Mouse (Mus musculus) large intestine, adult 2 months (tissue): ENCODE measurements around the gene Six3. TPM values are rescaled to one million over a fixed set of nuclear protein-coding genes. Genes with fewer than 3 reads are reported as not detected.

ENCODE experiments used
- DNase-seq: peaks from one replicate; pipeline ENCODE4 v3.0.0-alpha.2; 2012; ENCODE audit warnings: low read depth, low spot score
- WGBS: fragments of 180-500 bp; shearing (Covaris S2); methylation state at CpG from one replicate; pipeline ENCODE4 v1.1.7; 2018; 5-methylcytosine and 5-hydroxymethylcytosine counted together
- polyA plus RNA-seq: library from polyadenylated mRNA; depleted of rRNA; stranded (reverse); fragments of >200 nt; gene quantifications from 2 replicates; pipeline ENCODE4 v1.2.3, GENCODE M21; 2012; rRNA removed

Six3 gene
- polyA plus RNA-seq, result not detected in 2 replicates

DNA sequence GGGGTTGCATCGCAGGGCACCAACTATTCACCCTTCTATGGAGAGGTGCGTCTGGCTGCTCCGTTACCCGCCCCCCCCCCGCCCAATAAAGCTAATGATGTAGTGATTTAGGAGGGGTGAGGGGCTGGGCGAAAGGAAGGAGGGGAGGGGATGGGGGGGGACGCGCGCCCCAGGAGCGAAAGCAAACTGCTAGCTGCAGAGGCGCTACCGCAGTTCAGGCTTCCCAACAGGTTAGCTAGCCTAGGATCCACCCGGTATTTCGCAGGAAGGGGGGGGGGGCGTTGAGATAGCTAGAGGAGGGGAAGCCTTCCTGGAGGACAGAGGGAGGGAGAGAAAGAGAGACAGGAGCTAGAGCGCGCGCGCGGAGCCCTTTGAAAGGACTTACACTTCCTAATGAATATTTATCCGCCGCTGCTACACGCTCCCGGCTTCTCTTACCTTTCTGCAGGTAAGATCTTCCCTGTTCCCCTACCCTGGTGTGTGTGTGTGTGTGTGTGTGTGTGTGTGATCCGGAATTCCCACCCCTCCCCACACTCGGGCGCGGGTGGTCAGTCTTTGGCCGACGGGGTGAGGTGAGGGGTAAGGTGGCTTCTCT is at the start of gene Six3:
Gene Six3 (plus strand): TSS at position 343 of the 595 bp plus-strand sequence.
- under 1% methylated on average over 27 of the region's 30 CpGs for WGBS
- DNase-seq, result no peak

DNA sequence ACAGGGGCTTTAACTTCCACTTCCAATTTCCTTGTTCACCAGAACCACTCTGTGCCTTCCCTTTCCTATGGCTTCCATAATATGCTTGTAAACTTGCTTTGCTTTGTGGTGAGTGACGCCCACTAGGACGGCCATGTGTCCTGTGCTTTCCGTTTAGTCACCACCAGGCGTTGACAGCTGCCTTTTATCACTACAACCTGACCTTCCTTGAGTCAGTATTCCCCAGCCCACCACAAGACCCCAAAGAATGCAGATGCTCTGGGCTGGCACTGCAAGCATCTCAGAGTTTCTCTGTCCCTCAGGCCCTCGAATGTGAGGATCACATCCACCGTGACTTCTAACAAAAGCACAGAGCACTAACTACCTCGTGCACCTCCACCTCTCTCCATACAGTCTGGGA is 49.3 kb upstream of the Six3 start:
- WGBS, result 53% methylated on average over 7 of the region's 7 CpGs
- no peak for DNase-seq

DNA sequence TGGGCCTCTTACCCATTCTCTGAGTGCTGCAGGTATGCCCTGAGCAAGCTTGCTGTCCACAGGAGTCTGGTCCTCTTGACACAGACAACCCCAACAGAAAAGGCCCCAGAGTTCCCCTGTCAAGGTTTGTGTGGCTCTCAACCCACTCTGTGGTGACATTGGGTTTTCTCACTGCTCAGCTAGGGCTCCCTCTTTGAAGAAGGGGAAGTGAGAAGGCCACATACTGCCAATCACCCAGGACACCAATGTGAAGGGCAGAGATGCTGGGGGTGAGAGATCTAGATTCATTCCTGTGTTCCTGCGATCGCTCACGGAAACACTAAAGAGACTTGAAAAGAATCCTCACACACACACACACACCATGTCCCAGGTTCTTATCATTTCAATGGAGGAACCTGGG is 39.4 kb upstream of the Six3 start:
- 94% methylated on average over 3 of the region's 3 CpGs for WGBS
- DNase-seq, result no peak

DNA sequence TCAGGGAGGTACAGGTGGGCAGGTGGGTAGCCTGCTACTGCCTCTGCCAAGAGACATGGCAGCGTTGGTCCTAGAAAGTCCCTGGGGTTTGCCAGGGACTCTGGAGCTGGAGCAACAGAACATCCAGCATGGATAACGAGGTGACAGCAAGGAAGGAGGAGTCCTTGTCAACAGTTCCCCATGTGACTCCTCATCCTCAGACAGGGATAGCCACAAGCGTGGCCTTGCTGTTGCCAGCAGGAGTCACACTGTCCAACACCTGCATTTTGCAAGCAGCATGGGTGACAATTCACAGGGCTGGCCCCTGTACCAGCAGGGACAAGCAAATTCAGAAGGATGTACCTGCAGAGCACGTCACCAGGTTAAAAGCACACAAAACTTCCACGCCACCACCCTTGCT is 35.1 kb upstream of the Six3 start:
- WGBS, result 58% methylated on average over 5 of the region's 5 CpGs
- DNase-seq, result no peak

DNA sequence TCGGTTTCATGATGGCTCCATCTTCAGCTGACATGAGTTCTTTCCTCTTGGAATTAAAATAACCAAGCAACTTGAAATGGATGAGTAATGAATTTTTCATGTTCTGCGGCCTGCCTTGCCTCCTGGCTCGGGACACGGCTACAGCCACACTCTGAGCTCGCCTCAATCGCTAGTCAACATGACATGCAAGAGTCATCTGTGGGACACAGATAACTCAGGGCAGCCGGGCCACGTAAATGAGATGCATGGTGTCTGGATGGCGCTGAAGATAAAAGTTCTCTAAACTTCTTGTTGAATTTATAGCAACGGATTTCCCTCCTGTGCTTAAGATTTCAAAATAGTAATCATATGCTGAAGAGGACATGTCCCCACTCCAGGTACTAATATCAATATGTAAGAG is 34.1 kb upstream of the Six3 start:
- no peak for DNase-seq
- 82% methylated on average over 10 of the region's 10 CpGs for WGBS

DNA sequence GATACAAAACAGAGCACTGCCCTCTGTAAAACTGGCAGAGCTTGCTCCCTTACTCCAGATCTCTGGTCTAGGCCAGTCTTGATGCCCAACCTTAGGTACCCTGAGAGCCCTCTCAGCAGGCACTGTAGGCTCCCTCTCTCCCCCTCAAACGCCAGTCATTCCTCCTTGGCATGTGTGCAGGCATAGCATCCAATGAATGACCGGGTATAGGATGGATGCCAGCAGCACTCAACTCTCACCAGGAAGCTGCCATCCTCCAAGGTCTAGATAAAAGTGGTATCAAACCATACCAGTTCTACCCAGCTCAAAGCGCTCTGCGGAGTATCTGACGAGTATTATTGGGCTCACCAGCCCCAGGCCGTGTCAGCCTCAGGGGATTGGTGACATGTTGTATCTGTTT is 33.2 kb upstream of the Six3 start:
- 84% methylated on average over 6 of the region's 6 CpGs for WGBS
- no peak for DNase-seq

DNA sequence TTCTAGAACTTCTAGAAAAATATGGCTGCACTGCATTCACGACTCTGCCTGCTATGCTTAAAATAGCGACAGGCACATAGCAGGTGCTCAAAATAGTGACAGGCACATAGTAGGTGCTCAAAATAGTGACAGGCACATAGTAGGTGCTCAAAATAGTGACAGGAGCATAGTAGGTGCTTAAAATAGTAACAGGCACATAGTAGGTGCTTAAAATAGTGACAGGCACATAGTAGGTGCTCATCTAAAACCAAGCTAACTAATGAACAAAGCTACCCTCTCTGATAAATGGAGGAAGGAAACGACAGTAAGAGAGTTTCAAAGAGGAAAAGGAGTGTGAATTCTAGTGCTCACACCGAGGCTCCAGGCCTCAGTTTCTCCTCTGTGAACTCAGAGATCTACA is 29.2 kb upstream of the Six3 start:
- no peak for DNase-seq
- WGBS, result 85% methylated on average over 4 of the region's 4 CpGs

DNA sequence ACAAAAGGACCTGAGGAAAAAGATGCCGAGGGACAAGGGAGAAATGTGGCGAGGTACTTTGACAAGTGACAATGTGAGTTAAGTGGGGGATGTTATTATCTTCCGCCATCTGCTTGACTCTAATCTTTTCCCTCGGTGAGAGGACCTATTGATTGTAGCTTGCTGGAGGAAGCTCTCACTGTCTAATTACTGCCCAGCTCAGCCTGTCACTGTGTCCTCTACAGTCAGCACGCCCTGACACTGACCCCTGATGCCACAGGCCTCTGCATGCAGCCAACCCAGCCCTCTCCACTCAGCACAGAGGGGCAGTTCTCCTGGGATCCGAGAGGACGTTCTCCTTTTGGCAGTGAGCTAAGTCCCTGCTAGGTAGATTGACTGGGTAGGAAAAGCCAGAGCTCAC is 28.8 kb upstream of the Six3 start:
- 73% methylated on average over 7 of the region's 7 CpGs for WGBS
- DNase-seq, result no peak

DNA sequence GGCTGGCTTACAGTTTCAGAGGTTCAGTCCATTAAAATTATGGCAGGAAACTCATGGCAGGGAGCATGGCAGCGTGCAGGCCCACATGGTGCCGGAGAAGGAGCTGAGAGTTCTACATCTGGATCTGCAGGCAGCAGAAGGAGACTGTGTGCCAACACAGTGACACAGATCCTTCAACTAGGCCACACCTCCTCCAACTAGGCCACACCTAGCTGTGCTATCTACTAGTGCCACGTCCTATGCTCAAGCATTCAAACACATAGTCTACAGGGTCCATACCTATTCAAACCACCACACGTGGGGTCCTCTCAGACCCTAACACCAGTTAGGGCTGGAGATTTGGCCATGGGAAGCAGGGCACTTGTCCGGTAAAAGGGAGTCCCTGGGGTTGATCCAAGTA is 27.6 kb upstream of the Six3 start:
- WGBS, result 85% methylated on average over 5 of the region's 5 CpGs
- no peak for DNase-seq

DNA sequence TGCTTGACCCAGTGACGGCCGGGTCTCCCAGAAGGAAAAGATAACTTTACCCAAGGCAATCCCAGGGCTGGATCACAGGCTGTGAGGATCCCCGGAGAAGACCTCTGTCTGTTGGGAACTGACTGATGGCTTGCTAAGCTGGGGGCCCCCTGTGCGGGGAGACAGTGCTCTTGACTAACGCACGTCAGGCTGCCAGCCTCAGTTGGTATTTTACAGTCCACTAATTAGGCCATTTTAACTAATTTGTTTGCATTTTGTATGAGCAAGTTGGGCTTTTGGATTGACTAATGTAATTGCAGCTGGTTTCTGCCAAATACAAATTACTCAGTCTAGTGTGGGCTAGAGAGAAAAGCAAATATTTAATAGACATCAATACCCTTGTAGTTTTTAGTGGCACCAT is 21.4 kb upstream of the Six3 start:
- DNase-seq, result no peak
- 76% methylated on average over 6 of the region's 6 CpGs for WGBS

DNA sequence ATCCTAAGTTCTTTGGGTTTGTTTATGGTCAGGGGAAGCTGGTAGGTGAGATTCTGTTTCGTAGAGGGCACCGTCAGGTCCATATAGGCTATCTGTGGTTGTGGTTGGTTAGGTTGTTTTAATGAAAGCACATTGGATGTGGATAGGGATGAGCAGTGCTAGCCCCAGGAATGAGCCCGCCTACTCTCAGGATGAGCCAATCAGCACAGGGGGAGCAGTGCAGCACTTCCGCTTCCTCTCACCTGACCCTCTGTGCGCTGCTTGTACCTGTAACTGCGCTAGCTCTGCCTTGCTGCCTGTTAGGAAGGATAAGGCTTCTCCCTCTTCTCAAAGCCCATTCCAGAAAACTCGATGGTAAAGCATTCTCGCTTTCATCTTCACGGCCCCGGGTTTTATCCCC is 17.6 kb upstream of the Six3 start:
- DNase-seq, result no peak
- 41% methylated on average over 10 of the region's 10 CpGs for WGBS

DNA sequence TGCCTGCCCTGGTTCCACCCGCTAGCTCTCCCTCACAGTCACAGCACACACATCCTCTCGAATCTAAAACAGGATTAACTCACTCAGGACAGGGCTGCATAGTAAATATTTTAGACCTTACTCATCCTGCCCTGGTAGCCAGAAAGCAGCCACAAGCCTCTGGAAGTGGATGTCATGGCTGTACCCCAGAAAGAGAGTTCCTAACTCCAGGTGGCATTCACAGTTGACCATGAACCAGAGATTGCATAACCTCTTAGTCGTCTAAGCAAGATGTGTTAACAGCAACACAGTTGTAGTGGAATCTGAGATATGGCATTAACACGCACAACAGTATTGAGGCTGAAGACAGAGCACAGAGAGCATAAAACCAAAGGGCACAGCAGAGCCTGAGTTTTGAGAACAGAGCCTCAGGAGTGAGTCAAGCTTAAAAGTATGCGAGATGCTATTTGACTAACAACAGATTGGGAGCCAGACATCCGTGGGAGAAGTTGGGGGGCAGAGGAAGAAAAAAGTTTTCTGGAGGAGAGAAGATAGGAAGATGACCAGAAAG is 17.0 kb upstream of the Six3 start:
- WGBS, result 27% methylated on average over 6 of the region's 6 CpGs
- no peak for DNase-seq

DNA sequence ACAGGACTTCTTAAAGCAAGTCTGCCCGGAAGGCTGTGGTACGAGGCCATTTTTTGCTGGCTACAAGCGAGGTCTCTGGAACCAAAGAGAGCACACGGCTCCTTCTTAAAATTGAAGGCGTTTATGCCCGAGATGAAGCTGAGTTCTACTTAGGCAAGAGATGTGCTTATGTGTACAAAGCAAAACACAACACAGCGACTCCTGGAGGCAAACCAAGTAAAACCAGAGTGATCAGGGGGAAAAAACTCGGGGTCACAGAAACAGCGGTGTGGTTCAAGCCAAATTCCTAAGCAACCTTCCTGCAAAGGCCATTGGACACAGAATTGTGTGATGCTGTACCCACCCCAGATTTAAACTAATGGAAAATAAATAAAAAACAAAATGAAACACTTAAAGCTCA is 13.9 kb upstream of the Six3 start:
- DNase-seq, result no peak
- WGBS, result 55% methylated on average over 9 of the region's 9 CpGs

DNA sequence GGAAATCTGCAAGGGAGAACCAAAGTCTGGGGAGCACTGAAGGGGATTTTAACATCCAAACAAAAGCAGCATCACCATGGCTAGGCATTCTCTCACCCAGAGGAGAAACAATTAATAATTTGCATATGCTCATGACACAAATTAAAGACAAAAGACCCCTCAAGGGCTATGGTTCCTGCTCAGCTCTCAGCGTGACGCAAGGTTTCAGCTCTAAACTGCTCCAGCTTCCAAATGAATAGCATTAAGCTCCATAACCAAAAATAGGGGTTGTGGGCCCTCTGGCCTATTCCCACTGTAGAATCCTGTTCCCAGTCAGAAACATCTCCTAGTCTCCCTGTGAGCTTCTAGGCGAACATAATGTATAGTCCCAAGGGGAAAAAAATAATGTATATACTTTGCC is 6.9 kb upstream of the Six3 start:
- DNase-seq, result no peak
- 14% methylated on average over 3 of the region's 3 CpGs for WGBS

DNA sequence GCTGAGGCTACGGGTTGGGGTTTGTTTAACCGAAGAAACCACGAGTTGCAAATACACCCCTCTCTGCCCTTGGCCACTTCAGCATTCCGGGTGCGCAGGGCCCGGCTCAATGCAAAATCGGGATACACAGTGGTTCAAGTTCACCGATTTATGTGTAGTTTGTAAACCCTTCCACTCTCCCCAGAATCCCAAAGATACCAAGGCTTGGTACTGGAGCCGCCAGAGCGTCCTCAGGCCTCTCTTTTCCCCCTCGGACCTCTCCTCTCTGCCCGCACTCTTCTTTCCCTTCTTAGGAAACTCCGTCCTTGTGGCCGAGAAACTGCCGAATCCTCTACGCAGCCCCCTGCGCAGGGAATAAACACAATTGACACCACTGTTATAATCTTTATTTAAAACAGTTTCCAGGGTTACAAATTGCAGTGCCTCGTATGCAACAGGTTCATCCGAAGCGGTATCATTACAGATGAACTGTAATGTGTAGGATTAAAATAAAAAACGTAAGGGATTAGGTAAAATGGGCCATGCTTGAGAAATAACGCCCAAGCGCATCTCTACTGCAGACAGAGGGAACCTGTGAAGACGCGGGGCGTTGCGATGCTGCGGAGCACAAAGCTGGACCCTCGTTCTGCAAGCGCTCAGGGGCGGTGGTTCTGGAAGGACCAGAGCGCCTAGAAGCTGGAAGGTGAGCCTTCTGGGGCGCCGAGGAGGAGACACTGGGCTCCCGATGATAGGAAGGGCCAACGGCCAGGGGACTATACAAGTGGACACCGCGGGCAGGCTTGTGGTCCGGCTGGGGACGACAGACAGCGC is 5.6 kb upstream of the Six3 start:
- DNase-seq, result no peak
- 3% methylated on average over 41 of the region's 41 CpGs for WGBS

DNA sequence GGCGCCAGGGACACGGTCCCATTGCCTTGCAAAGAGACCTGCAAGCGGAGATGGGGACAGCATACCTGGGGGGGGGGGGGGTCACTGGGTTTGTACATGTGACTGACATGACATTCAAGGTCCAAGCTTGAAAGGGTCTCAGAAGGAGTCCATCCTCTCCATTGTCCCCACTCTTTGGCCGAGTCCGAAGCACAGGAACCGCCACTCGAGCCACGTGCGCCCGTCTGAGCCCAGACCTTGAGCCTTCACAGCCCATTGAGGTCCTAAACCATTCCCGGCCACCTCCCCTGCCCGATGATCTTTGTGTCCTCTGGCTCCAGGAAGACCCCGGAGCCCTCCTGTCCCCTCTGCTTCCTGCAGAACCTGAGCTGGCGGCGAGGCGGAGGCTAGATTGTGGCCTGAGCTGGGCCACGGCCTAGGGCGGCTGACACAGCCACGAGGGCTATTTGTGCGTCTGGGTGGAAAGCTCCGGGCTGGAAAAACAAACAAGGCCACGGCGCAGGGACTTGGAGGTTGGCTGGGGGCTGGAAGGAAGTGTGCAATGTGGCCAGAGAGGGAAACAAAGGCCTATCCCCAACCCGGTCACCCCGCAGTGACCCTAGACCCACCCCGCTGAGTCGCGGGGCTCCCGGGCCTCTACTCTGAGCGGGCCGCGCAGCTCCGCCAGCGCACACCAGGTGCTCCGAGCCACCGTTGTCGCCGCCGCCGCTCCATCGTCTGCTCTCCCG is 4.9 kb upstream of the Six3 start:
- WGBS, result 1% methylated on average over 42 of the region's 42 CpGs
- DNase-seq, result no peak

DNA sequence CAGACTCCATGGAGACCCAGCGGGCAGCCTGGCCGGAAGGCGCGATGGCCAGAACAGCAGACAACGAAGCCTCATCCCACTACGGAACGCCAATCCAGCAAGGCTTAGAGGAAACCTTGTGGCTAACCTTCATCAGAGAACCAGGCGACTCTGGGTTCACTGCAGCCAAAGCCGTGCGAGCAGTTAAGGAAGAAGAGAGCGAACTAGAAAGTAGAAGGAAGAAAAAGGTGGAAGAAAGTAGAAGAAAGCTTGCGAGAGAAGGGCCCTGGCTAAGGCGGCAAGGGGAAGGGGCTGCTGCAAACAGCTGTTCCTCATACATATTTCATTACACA is 4.3 kb upstream of the Six3 start:
- no peak for DNase-seq
- 6% methylated on average over 13 of the region's 13 CpGs for WGBS

DNA sequence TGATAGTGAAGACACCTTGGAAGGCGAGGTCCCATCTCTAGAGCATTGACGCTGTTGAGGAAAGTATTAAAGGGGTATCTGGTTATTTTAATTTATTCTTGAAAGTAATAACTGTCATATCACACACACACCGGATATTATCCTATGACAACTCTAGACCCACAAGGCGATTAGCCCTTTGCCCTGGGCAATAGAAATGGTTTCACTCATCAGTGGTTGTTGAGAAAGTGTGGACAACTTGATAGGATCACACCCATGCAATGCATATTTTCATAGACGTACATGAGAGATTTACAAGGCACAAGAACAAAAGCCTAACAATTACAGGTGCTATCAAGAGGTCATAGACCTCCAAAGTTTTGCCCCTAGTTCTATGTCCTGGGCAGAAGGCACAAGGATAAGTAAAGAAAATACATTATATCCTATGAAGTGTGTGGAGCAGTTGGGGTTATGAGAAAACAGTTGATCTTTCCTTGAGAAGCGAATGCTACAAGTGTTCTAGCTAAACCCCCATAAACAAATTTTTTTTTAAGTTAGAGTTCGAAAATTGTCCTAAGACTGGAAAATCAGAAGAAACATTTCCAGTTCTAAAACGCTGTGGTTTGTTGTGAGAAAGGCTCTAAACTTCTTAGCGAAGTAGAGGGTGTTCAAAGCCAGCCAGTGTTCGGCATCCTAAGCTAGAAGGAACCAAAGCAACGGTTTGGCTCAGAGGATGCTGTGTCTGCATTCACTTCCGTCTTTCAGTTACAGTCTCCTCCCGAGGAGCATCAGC is 3.6 kb upstream of the Six3 start:
- WGBS, result 6% methylated on average over 13 of the region's 13 CpGs

DNA sequence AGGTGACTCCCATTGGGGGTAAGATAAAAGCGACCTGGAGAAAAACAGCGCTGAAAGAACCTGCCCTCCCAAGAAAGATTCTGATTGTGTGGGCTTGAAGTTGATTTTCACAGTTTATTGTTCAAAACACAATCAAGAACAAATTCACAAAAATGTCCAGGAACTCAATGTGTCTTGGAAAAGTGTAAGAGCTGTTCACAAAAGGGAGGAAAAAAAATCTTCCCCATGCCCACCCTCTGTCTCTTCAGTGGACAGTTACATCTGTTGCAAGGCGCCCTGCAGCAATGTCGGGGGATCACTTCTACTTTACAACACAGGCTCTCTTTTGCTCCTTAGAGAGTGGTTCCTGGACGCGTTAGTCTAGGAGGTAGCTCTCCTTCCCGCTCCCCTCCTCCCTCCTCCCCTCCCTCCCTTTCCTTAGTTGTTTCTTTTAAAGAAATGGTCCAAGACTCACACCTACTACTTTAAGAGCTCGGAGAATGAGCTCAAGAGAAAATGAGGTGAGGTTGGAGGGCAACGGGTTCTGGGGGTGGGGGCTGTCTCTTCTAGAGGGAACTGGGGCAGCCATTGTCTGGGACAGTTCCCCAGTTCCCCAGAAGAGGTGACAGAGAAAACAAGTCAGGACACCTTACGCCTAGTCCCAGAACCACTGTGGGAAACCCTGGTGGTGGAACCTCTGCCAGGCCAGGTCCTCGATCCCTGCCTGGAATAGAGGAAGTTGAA is 2.9 kb upstream of the Six3 start:
- DNase-seq, result no peak
- 6% methylated on average over 11 of the region's 11 CpGs for WGBS

More for the DNA sequence above, 3.6 kb upstream of the Six3 start:
- no peak for DNase-seq
